Comparison of ENCODE assay signal across 7 mouse cellular contexts in genomic region chr16:33967283-33967640, GRCm38 (mm10). TPM values are rescaled to one million over a fixed set of nuclear protein-coding genes. Genes with fewer than 3 reads are reported as not detected.
DNase-seq lines count a peak whose midpoint lies in the region; ATAC-seq and TF ChIP-seq lines count a peak whose summit lies in the region.

No protein-coding gene starts in this region.

- 42% methylated on average over 2 of the region's 2 CpGs for WGBS in embryonic facial prominence, embryonic 14.5 days
- 69% methylated on average over 2 of the region's 2 CpGs for WGBS in limb, embryonic 11.5 days
- 57% methylated on average over 2 of the region's 2 CpGs for WGBS in midbrain, postnatal 0 days

- peak overlapping the region; percentile 92; the same call in 1 of the 2 replicates for H3K4me3 ChIP-seq in testis, adult 2 months (ENCODE audit: control insufficient read depth, low read depth, low read length)
- H3K4me3 ChIP-seq in embryonic facial prominence, embryonic 14.5 days (ENCODE audit: low read depth, low read length): peak overlapping the region; percentile 95
- peak overlapping the region; percentile 89; the same call in 1 of the 2 replicates for H3K4me3 ChIP-seq in limb, embryonic 11.5 days (ENCODE audit: low read depth, low read length)
- H3K4me3 ChIP-seq in midbrain, postnatal 0 days (ENCODE audit: low read depth, low read length): peak overlapping the region; percentile 72

- TF ChIP-seq POLR2A in testis, adult 2 months (IDR thresholded peaks at IDR 0.05; ENCODE audit: control insufficient read depth, low read depth, low read length): no peak

- peak overlapping the region; percentile 91 for H3K9ac ChIP-seq in embryonic facial prominence, embryonic 14.5 days (ENCODE audit: low read depth, low read length)
- H3K9ac ChIP-seq in limb, embryonic 11.5 days (ENCODE audit: low read length): peak overlapping the region; percentile 51; the same call in 1 of the 2 replicates
- H3K9ac ChIP-seq in midbrain, postnatal 0 days (replicated peaks; ENCODE audit: low read length, poor library complexity, severe bottlenecking): peak overlapping the region; percentile 76

- peak overlapping the region; percentile 61 for H3K27ac ChIP-seq in testis, adult 2 months (ENCODE audit: control insufficient read depth, insufficient read depth, low read depth, low read length)
- H3K27ac ChIP-seq in embryonic facial prominence, embryonic 14.5 days (replicated peaks; ENCODE audit: low read depth, low read length): peak overlapping the region; percentile 75
- H3K27ac ChIP-seq in limb, embryonic 11.5 days (replicated peaks; ENCODE audit: low read depth, low read length): no peak overlapping the region
- H3K27ac ChIP-seq in midbrain, postnatal 0 days (ENCODE audit: low read depth, low read length): peak overlapping the region; percentile 21; the same call in 1 of the 2 replicates

- no peaks in the 10 kb centered on the region for H3K9me3 ChIP-seq in embryonic facial prominence, embryonic 14.5 days (ENCODE audit: control insufficient read depth, low read length)
- H3K9me3 ChIP-seq in limb, embryonic 11.5 days (ENCODE audit: control insufficient read depth, low read length): no peaks in the 10 kb centered on the region
- H3K9me3 ChIP-seq in midbrain, postnatal 0 days (ENCODE audit: low read length): no peaks in the 10 kb centered on the region

- H3K27me3 ChIP-seq in testis, adult 2 months (ENCODE audit: control insufficient read depth, insufficient read depth, low read length): no peaks in the 10 kb centered on the region
- H3K27me3 ChIP-seq in embryonic facial prominence, embryonic 14.5 days (replicated peaks; ENCODE audit: control insufficient read depth, insufficient read depth, low read length): no peaks in the 10 kb centered on the region
- no peaks in the 10 kb centered on the region for H3K27me3 ChIP-seq in limb, embryonic 11.5 days (ENCODE audit: control insufficient read depth, insufficient read depth, low read length)
- H3K27me3 ChIP-seq in midbrain, postnatal 0 days (ENCODE audit: insufficient read depth, low read length): no peaks in the 10 kb centered on the region

- H3K4me1 ChIP-seq in testis, adult 2 months (ENCODE audit: control insufficient read depth, insufficient read depth, low read length): peaks cover 4% of the 10 kb centered on the region
- H3K4me1 ChIP-seq in embryonic facial prominence, embryonic 14.5 days (ENCODE audit: control insufficient read depth, insufficient read depth, low read length): peaks cover 6% of the 10 kb centered on the region; the same call in 1 of the 2 replicates
- peaks cover 5% of the 10 kb centered on the region; the same call in 1 of the 2 replicates for H3K4me1 ChIP-seq in limb, embryonic 11.5 days (ENCODE audit: control insufficient read depth, insufficient read depth, low read length)
- peaks cover 2% of the 10 kb centered on the region; the same call in 1 of the 2 replicates for H3K4me1 ChIP-seq in midbrain, postnatal 0 days (ENCODE audit: insufficient read depth, low read length)

- intact Hi-C loops in gastrocnemius, postnatal 36 days (cut with DNase I): no loop called here

- no peak for TF ChIP-seq CTCF in testis, adult 2 months (IDR thresholded peaks at IDR 0.05; ENCODE audit: control insufficient read depth, insufficient read depth, insufficient replicate concordance, low read depth, low read length)
- no peak for TF ChIP-seq CTCF in midbrain, postnatal 0 days (IDR thresholded peaks at IDR 0.05)

- no peak for ATAC-seq in embryonic facial prominence, embryonic 14.5 days (ENCODE audit: low read depth)
- no peak for ATAC-seq in limb, embryonic 11.5 days (ENCODE audit: insufficient number of reproducible peaks, low FRiP score, low TSS enrichment, low read depth)
- no peak for ATAC-seq in midbrain, postnatal 0 days (ENCODE audit: low FRiP score)

- DNase-seq in testis, postnatal 10 days (ENCODE audit: low spot score): no peak
- no peak for DNase-seq in embryonic facial prominence, embryonic 14.5 days (ENCODE audit: low spot score)
- no peak for DNase-seq in limb, embryonic 11.5 days (ENCODE audit: low spot score)
- DNase-seq in midbrain, postnatal 0 days (ENCODE audit: low spot score): no peak
- no peak for DNase-seq in gastrocnemius, postnatal 36 days
- DNase-seq in thymus, postnatal 25 days: no peak

- peak overlapping the region; percentile 85 for H3K4me2 ChIP-seq in embryonic facial prominence, embryonic 14.5 days (ENCODE audit: low read depth, low read length)
- peak overlapping the region; percentile 74 for H3K4me2 ChIP-seq in limb, embryonic 11.5 days (ENCODE audit: low read depth, severe bottlenecking)
- peak overlapping the region; percentile 69 for H3K4me2 ChIP-seq in midbrain, postnatal 0 days (ENCODE audit: low read depth, low read length, poor library complexity, severe bottlenecking)

- no peaks in the 10 kb centered on the region for H3K36me3 ChIP-seq in testis, adult 2 months (ENCODE audit: control insufficient read depth, insufficient read depth, low read length)
- peaks cover 17% of the 10 kb centered on the region for H3K36me3 ChIP-seq in embryonic facial prominence, embryonic 14.5 days (ENCODE audit: control insufficient read depth, insufficient read depth, low read length)
- H3K36me3 ChIP-seq in limb, embryonic 11.5 days (ENCODE audit: control insufficient read depth, insufficient read depth, low read length): no peaks in the 10 kb centered on the region
- H3K36me3 ChIP-seq in midbrain, postnatal 0 days (ENCODE audit: insufficient read depth, low read length): no peaks in the 10 kb centered on the region

RNA-seq across cellular contexts. Expression of gene Umps, which starts 0.4 kb away (rescaled TPM):
- 12.6 and 13.6 TPM in 2 replicates for polyA plus RNA-seq in testis, adult 2 months (2012; rRNA removed)
- polyA plus RNA-seq in embryonic facial prominence, embryonic 14.5 days (2014; fragmentation: Nextera tagmentation; extraction: Ambion mirVana): 45.7 and 51.2 TPM in 2 replicates
- polyA plus RNA-seq in limb, embryonic 11.5 days (2014; fragmentation: Nextera tagmentation; extraction: Ambion mirVana): 96.4 and 99.1 TPM in 2 replicates
- total RNA-seq in midbrain, postnatal 0 days (2014; rRNA removed): 18.4 and 19.8 TPM in 2 replicates
- polyA plus RNA-seq in midbrain, postnatal 0 days (2015; fragmentation: Nextera tagmentation; extraction: Ambion mirVana): 22.2 and 22.5 TPM in 2 replicates
- total RNA-seq in gastrocnemius, postnatal 36 days (2021): 1 to 10 TPM; 4.9 to 5.6 TPM
